Mouse (Mus musculus) C2C12 (cell line): ENCODE measurements around the gene Smc6.

Source experiments
- CTCF ChIP-seq: IDR thresholded peaks from one replicate; pipeline ENCODE4 v1.5.1; 2011; ENCODE audit not compliant: control insufficient read depth, insufficient read depth, insufficient read length
- MAX ChIP-seq: IDR thresholded peaks from one replicate; pipeline ENCODE4 v1.6.1; 2011; ENCODE audit warnings: mild to moderate bottlenecking, control low read depth
- MYOD1 ChIP-seq: IDR thresholded peaks from one replicate; pipeline ENCODE4 v1.6.1; 2011; ENCODE audit warnings: low read depth; ENCODE audit not compliant: control insufficient read depth, insufficient read length

DNA sequence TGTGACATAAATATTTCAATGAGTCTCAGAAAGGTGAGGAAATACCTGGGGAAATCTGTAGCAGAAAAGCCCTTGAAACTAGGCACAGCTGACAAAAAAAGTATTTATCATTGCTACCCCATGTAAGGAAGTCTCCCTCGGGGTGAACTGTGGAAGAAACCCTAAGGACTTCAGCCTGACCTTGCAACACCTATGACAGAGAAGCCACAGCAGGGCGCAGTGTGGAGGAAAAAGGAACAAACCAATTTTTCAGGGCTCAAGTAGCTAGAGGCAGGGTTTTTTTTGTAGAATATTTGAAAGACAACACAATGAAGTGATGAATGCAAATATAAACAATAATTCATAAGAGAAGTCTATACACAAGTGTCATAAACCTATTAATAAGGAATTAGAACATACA lies 29.7 kb upstream of the Smc6 start:
- TF ChIP-seq CTCF (no peak), MYOD1 (no peak), MAX (no peak)
